Mouse (Mus musculus) lung, adult 2 months (tissue): Measurements from ENCODE around the gene Sptlc2. TPM values are rescaled to one million over a fixed set of nuclear protein-coding genes. Genes with fewer than 3 reads are reported as not detected.
A peak's percentile ranks its signal among the peaks of the same experiment; 100 is the strongest.
"Not testable (repeated sequence)": the region's sequence is repeated elsewhere in the genome, so short reads cannot be mapped to it uniquely, and the experiment has no call there.

Source experiments
- DNase-seq: peaks from one replicate; pipeline ENCODE4 v3.0.0; 2022
- H3K4me1 ChIP-seq: fragments of 200-500 bp; 2 replicates; pipeline ENCODE4 v1.6.1; 2011; ENCODE audit warnings: low read length; ENCODE audit not compliant: control insufficient read depth, insufficient read depth
- H3K4me3 ChIP-seq: fragments of 200-500 bp; replicated peaks from 2 replicates; pipeline ENCODE3; 2011; ENCODE audit warnings: low read depth, mild to moderate bottlenecking, control low read depth, low read length; ENCODE audit errors: extremely low read depth
- CTCF ChIP-seq: fragments of 200-500 bp; IDR thresholded peaks from 2 replicates; pipeline ENCODE4 v1.5.1; 2011; ENCODE audit warnings: mild to moderate bottlenecking, low read length, control low read depth; ENCODE audit not compliant: insufficient read depth
- POLR2A ChIP-seq: fragments of 200-500 bp; IDR thresholded peaks from 2 replicates; pipeline ENCODE4 v1.6.1; 2011; ENCODE audit warnings: low read depth, mild to moderate bottlenecking, control low read depth, low read length, borderline replicate concordance; ENCODE audit errors: extremely low read depth
- WGBS: fragments of 180-500 bp; shearing (Covaris S2); methylation state at CpG from one replicate; pipeline ENCODE4 v1.1.7; 2018; 5-methylcytosine and 5-hydroxymethylcytosine counted together
- polyA plus RNA-seq: library from polyadenylated mRNA; depleted of rRNA; stranded (reverse); fragments of >200 nt; gene quantifications from 2 replicates; pipeline ENCODE4 v1.2.3, GENCODE M21; 2012

Sptlc2 gene
- polyA plus RNA-seq, 1 experiment = 35.0 TPM

DNA sequence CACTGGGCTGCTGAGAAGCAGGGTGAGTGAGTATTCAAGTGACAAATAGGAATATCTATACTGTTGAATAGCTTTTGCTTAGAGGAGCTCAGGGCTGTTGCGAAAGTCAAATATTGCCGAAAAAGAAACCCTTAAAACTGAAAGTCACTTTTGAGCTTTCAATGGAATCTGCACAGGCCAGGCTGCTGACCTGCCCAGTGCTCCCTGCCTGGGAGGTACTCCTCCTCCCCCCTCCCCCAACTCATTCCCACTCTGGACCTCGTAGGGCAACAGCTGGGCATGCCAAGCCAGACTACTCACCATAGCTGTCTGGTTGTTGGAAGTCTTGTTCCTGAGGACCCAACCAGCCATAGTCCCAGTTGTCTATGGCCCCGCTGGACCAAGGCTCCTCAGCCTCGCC lies 103.4 kb downstream of the Sptlc2 start:
- no peak for TF ChIP-seq POLR2A
- no peak for TF ChIP-seq CTCF
- H3K4me1 ChIP-seq = no peaks in the 10 kb centered on the region
- WGBS = 69% methylated on average over 5 of the region's 5 CpGs
- H3K4me3 ChIP-seq = no peak overlapping the region
- DNase-seq = no peak

DNA sequence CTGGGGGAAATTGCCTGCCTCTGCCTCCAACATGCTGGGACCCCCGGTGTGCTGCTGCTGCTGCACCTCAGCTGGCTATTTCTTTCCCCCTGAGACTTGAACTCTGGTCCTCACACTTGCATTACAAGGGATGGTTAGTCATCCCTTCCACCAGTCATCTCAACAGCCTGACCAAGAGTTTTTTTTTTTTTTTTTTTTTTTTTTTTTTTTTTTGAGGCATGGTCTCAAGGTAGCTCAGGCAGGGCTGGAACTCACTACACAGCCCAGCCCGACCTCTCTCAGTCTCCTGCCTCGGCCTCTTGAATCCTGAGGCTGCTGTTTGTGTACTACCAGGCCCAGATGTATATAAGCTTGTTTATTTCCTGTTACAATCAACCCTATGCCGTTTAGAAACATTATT lies 103.9 kb downstream of the Sptlc2 start:
- WGBS = 50% methylated on average over 4 of the region's 4 CpGs
- H3K4me1 ChIP-seq = no peaks in the 10 kb centered on the region
- no peak for TF ChIP-seq CTCF

DNA sequence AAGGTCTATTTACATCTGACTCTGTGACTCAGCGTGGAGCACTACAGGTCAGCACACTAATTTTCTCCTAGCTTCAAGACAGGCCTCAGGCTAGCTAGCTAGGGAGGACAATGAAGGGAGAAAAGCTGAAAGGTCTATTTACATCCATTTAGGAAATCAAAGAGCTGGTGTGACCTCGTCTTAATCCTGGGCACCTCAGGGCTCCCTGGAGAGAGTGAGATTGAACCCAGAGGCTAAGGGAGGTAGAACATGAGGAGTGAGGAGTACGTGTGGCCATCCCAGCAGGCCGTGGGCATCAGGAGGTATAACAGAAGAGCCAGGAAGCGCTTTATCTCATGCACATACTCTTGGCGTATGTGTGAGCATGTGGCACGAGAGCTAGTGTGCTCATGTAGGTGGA lies 104.4 kb downstream of the Sptlc2 start:
- no peak for DNase-seq
- H3K4me3 ChIP-seq = no peak overlapping the region
- H3K4me1 ChIP-seq = no peaks in the 10 kb centered on the region
- no peak for TF ChIP-seq CTCF
- no peak for TF ChIP-seq POLR2A
- 75% methylated on average over 7 of the region's 7 CpGs for WGBS

More for the DNA sequence above, 103.9 kb downstream of the Sptlc2 start:
- H3K4me3 ChIP-seq = no peak overlapping the region
- DNase-seq = no peak

DNA sequence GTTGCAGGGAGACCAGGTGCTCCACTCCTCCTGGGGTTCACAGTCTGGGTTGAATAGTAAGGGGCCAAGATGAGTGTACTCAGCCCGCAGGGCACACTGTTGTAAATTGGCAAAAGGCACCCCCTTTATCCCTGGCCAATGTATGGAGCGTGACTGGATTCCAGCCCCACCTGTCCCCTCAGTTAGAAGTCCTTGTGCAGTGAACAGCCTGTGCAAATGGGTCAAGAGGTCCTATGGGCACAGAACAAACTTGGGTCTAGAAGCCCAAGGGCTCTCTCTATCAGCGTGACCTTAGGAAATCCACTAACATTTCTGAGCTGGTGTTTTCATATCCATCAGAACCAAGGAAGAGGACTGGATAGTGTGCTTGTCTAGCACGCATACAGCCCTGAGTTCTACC lies 105.4 kb downstream of the Sptlc2 start:
- TF ChIP-seq CTCF (no peak), POLR2A (no peak)
- no peak for DNase-seq
- WGBS = 84% methylated on average over 4 of the region's 4 CpGs

DNA sequence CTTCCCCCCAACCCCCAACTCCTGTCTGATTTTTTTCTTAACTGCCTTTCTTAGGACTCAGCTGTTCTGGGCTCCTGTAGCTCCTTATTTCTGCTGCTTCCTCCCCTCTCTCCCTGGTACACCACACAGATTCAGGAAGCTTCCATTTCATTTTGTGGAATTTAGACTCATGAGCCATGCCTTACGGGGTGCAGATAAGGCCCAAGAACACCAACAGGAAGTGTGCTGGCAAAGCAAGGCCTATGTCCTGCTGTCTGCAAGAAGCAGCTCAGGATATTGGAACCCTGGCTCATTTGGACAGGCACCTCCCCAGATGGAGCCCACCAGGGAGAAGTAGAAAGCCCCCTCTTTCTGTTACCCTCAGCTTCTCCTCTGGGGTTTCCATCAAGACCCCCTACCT lies 106.4 kb downstream of the Sptlc2 start:
- Histone ChIP-seq H3K4me1 (no peaks in the 10 kb centered on the region), H3K4me3 (no peak overlapping the region)
- DNase-seq = no peak
- TF ChIP-seq CTCF = no peak
- no peak for TF ChIP-seq POLR2A
- 47% methylated on average over 1 of the region's 1 CpGs for WGBS

More for the DNA sequence above, 105.4 kb downstream of the Sptlc2 start:
- Histone ChIP-seq H3K4me3 (no peak overlapping the region), H3K4me1 (no peaks in the 10 kb centered on the region)

DNA sequence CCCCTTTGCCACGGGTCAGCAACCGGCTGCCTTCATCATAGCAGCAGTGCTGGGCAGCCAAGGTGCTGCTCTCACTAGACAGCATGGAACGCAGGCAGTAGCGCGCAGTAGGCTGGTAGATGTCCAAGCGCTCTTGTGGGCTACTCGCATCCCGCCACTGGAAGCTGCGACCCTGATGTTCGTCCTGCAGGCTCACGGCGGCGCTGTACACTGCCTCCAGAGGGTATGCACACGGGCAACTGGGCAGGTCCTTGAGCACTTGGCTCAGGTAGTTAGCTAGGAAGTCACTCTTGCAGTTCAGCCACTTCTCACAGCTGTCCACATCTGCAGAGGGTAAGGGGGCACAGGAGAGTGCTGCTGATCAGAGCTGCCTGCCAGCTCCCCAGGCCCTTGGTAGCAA lies 108.3 kb downstream of the Sptlc2 start:
- no peak for DNase-seq
- WGBS = 62% methylated on average over 14 of the region's 14 CpGs
- H3K4me1 ChIP-seq = no peaks in the 10 kb centered on the region
- TF ChIP-seq POLR2A (no peak), CTCF (peak; percentile 31; the same call in 1 of the 2 replicates)
- H3K4me3 ChIP-seq = no peak overlapping the region

DNA sequence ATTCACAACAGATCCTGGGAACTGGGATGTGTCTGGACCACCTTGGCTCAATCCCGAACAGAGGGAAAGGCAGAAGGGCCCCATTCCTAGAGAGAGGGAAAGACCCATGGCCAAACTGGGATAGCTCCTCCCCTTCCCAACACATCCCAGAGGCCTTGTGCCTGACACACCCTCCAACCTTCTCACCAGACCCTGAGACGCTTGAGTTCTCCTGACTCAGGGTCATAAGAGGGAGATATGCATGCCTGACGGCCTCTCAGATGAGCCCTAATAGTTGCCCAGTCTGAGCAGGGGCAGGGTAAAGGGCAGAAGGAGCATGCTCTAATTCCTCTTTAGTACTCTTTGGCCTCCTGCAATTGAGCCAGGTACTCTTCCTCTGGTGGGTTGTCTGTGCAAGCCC lies 108.8 kb downstream of the Sptlc2 start:
- 53% methylated on average over 3 of the region's 3 CpGs for WGBS
- TF ChIP-seq CTCF (no peak), POLR2A (no peak)
- H3K4me3 ChIP-seq = no peak overlapping the region
- H3K4me1 ChIP-seq = no peaks in the 10 kb centered on the region
- no peak for DNase-seq

DNA sequence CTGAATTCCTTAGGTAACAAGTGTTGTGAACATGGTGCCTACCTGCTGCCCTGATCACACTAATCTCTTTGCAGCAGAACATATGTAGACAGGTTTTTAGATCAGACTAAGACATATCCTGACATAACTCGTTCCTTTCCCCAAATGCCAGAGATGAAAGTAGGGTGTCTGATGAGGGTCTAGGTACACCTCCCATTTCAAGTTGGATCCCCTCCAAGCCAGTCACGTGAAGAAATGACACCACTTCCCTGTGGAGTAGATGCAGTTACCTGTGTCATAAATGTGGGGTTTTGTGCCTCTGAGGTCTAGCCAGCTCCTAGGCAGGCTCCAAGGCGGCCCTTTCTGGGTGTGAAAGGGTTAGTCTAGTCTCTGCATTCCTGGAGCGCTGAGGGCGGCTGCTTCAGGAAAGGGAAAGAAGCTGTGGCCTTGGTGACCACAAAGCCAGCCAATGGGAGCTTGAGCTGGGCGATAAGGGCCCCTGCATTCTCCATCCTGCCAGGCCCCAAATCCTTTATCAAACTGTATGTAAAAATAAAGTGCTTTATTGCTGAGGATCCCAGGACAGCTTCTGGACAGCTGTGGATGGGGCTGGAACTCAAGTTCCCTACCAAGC lies 109.9 kb downstream of the Sptlc2 start:
- DNase-seq = no peak
- Histone ChIP-seq H3K4me3 (no peak overlapping the region), H3K4me1 (no peaks in the 10 kb centered on the region)
- TF ChIP-seq CTCF (no peak), POLR2A (no peak)
- 11% methylated on average over 6 of the region's 6 CpGs for WGBS

DNA sequence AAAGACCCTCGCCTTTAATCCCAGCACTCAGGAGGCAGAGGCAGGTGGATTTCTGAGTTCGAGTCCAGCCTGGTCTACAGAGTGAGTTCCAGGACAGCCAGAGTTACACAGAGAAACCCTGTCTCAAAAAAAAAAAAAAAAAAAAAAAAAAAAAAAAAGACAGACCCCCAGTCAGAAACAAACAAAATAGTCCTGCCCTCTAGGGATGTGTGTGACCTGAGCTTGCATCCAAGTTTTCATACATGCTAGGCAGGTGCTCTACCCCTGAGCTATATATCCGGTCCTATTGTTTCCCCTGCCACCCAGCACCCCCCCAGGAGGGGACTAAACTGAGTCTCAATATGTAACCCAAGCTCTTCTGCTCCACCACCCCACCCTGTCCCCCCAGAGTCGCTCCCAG lies 110.9 kb downstream of the Sptlc2 start:
- WGBS = 84% methylated on average over 4 of the region's 4 CpGs

DNA sequence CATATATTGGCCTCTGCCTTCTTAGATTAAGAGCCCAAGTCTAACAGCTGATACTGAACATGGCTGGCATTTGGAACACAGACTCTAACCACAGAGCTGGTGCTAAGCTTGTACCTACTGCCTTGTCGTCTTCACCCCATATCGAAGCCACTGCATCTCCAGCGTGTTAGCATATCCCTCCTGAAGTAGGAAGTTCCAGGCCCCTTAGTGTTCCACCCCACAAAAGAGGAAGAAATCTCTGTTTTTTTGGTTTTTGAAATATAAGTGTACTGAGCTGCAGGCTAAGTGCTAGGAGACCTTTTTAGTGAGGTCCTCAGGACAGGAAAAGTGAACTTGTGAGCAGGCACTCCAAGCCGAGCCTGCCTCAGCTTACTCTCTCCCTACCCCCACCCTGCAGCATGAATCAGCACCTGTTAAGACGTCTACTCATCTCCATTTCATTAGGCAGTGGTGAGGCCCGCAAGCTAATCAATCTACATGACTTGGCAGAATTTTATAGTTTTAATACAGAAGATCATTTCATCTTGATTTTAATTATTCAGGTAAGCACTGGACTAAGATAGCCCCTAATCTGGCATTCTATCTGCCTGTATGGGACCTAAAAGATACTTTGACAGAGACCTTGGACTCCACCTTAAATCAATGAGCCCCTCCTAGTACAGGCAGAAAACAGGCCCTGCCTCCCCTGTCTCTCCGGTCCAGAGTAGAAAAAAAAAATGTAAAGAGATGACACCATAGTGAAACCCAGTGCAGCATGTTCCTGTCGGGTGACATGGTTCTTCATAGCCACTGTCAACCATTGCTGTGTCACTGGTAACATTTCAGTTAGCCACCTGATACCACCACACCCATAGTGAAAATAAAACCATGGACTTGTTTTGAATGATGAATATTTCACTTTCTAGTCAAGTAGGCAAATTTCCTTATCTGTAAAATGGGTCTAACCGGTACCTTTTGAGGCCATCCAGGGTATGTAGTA lies 113.0 kb downstream of the Sptlc2 start:
- H3K4me3 ChIP-seq = no peak overlapping the region
- TF ChIP-seq CTCF (no peak), POLR2A (no peak)
- 84% methylated on average over 9 of the region's 9 CpGs for WGBS
- DNase-seq = no peak
- H3K4me1 ChIP-seq = no peaks in the 10 kb centered on the region

More for the DNA sequence above, 110.9 kb downstream of the Sptlc2 start:
- DNase-seq, H3K4me3 ChIP-seq, H3K4me1 ChIP-seq: not testable (repeated sequence)
